ENCODE assay signal across 10 mouse cellular contexts in the genomic region with DNA sequence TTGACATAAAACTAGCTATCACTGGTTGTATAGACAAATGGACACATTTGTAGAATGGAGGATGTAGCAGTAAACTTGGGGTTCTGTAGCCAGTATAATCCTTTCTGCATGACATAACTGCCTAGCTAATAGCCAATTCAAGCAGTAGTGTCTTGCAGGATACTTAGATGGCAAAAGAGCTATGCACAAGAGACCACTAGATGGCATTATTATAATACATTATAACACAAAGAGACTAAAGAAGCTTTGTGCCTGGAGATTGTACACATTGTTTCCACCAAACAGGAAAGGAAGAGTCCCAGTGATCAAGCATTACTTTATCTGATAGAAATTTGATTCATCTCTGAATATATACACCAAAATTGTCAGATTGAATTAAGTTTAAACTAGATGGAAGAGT. TPM values are rescaled to one million over a fixed set of nuclear protein-coding genes. Genes with fewer than 3 reads are reported as not detected.
DNase-seq lines count a peak whose midpoint lies in the region; ATAC-seq and TF ChIP-seq lines count a peak whose summit lies in the region.
"Had no signal": no experiment of that assay in that cellular context is flagged by ENCODE, and none has a peak within 500 bp of the region (broad histone marks: within the 10 kb centered on the region; RNA-seq: fewer than 3 reads in every experiment).

No protein-coding gene starts in this region.

- TF ChIP-seq POLR2A in kidney, adult 2 months (IDR thresholded peaks at IDR 0.05; ENCODE audit: low read depth, low read length) = no peak

- ATAC-seq in G1E (ENCODE audit: extremely low read depth, insufficient number of reproducible peaks, low FRiP score, poor library complexity, severe bottlenecking) = peak; percentile 49; the same call in 1 of the 2 replicates
- peak; percentile 65; the same call in 1 of the 2 replicates for ATAC-seq in megakaryocyte, adult 5-6 weeks (ENCODE audit: poor library complexity, severe bottlenecking)

- H3K27ac ChIP-seq in kidney, adult 2 months (ENCODE audit: insufficient read depth, low read depth, low read length) = no peak overlapping the region
- H3K27ac ChIP-seq: heart, embryonic 15.5 days had no signal

- peak; percentile 41 for DNase-seq in kidney, adult 2 months
- no peak for DNase-seq in kidney, adult 18-20 months
- peak; percentile 32 for DNase-seq in CD4-positive helper T cell, adult 2 months (ENCODE audit: low read depth, low spot score)
- DNase-seq in G1E (ENCODE audit: low spot score) = no peak
- no peak for DNase-seq in right cerebral cortex, postnatal 14 days
- DNase-seq in urinary bladder, postnatal 10 days (ENCODE audit: low spot score) = no peak
- DNase-seq: cerebellum, adult 8-10 months had no signal

- no peak overlapping the region for H3K4me3 ChIP-seq in kidney, adult 2 months (ENCODE audit: insufficient read depth, low read depth, low read length)
- no peak overlapping the region for H3K4me3 ChIP-seq in G1E (ENCODE audit: low read depth, low read length)
- H3K4me3 ChIP-seq: heart, embryonic 15.5 days; myocyte had no signal

- no peak for TF ChIP-seq CTCF in kidney, adult 2 months (conservative IDR thresholded peaks at IDR 0.05; ENCODE audit: insufficient read depth, insufficient read length, low read depth, low read length)
- no peak for TF ChIP-seq CTCF in G1E (IDR thresholded peaks at IDR 0.05; ENCODE audit: low read depth, low read length)

- no peaks in the 10 kb centered on the region for H3K36me3 ChIP-seq in kidney, adult 2 months (ENCODE audit: control insufficient read depth, insufficient read depth, low read length)
- no peaks in the 10 kb centered on the region for H3K36me3 ChIP-seq in G1E (replicated peaks)
- H3K36me3 ChIP-seq: heart, embryonic 15.5 days had no signal

- no peaks in the 10 kb centered on the region for H3K27me3 ChIP-seq in kidney, adult 2 months (replicated peaks; ENCODE audit: control insufficient read depth, insufficient read depth, low read length)
- peaks cover 5% of the 10 kb centered on the region; the same call in 1 of the 2 replicates for H3K27me3 ChIP-seq in G1E (ENCODE audit: insufficient read depth, low read length)
- H3K27me3 ChIP-seq: heart, embryonic 15.5 days had no signal

- no peaks in the 10 kb centered on the region for H3K4me1 ChIP-seq in kidney, adult 2 months (ENCODE audit: control insufficient read depth, insufficient read depth, low read length)
- H3K4me1 ChIP-seq in G1E (ENCODE audit: insufficient read depth, low read depth, low read length) = peaks cover 5% of the 10 kb centered on the region; the same call in 1 of the 2 replicates
- H3K4me1 ChIP-seq: heart, embryonic 15.5 days had no signal

- 0 out of 2 replicates have a peak, but pooled peaks cover 4% of the 10 kb centered on the region for H3K9me3 ChIP-seq in G1E (replicated peaks)
- H3K9me3 ChIP-seq: heart, embryonic 15.5 days had no signal

RNA-seq across cellular contexts. Expression of a gene that starts 5.8 kb away (rescaled TPM):
- 271 and 278 TPM in 2 replicates for polyA plus RNA-seq in kidney, adult 2 months (2012; rRNA removed)
- total RNA-seq in G1E (2014; fragmentation: Nextera tagmentation) (159 and 162 TPM in 2 replicates), G1E (2017) (50.3 and 58.4 TPM in 2 replicates)
- polyA plus RNA-seq in G1E (2012) = 111 and 125 TPM in 2 replicates
- 74.5 and 84.2 TPM in 2 replicates for total RNA-seq in megakaryocyte, adult 5-6 weeks (2015)
- 37.8 and 40.1 TPM in 2 replicates for total RNA-seq in megakaryocyte, adult 5-6 weeks (2017)

RNA-seq across cellular contexts. Expression of a gene that starts 29.3 kb away (rescaled TPM):
- 5.9 and 7.1 TPM in 2 replicates for polyA plus RNA-seq in kidney, adult 2 months (2012; rRNA removed)
- total RNA-seq in G1E (2014; fragmentation: Nextera tagmentation) (not detected in 2 replicates), G1E (2017) (0.05 and 0.06 TPM in 2 replicates)
- polyA plus RNA-seq in G1E (2012) = under 0.01 TPM in 1 of 2 replicates, not detected in the other
- 0.07 TPM in 2 replicates for total RNA-seq in megakaryocyte, adult 5-6 weeks (2015)
- 0.04 TPM in 1 of 2 replicates, not detected in the other for total RNA-seq in megakaryocyte, adult 5-6 weeks (2017)

Comparison
In these comparisons a context has a peak if more than half of its experiments do, and no peak if none do; other contexts are left out.
1. DNase-seq: peak in kidney, adult 2 months (single experiment) and CD4-positive helper T cell, adult 2 months (single experiment); none in kidney, adult 18-20 months (single experiment), G1E (single experiment), right cerebral cortex, postnatal 14 days (single experiment) and urinary bladder, postnatal 10 days (single experiment).